Mouse (Mus musculus) megakaryocyte, embryonic 14.5 days (primary cell): ENCODE data around the gene Fbxo22.

ENCODE experiments used
- FLI1 ChIP-seq: IDR thresholded peaks from 2 replicates; pipeline ENCODE4 v1.6.1; 2012; ENCODE audit warnings: low read length, inconsistent platforms, mixed read lengths
- GATA1 ChIP-seq: IDR thresholded peaks from 3 replicates; pipeline ENCODE4 v1.6.1; 2012; ENCODE audit warnings: mixed read lengths, low read length, inconsistent platforms, borderline replicate concordance

DNA sequence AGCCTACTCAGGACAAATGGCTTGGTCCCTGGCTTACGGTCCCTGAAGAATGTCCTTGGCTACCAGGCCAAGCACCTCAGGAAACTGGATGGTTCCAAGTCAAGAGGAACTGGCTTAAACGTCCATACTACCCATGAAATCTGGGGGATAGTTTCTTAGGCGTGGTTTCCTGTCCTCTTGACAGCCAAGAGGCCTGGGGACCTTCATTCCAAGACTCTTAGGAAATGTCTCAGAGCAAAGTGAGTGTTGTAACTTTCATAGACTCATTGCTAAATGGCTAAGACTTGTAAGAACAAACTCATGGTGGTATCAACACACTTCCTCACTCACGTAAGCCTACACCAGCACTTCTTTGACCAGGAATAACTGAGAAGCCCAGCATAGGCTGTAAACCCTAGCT is 46.9 kb downstream of the Fbxo22 start:
- TF ChIP-seq GATA1 (no peak), FLI1 (no peak)
